Mouse (Mus musculus) B cell, adult 62 days (primary cell): ENCODE data around the gene Fanci. TPM values are rescaled to one million over a fixed set of nuclear protein-coding genes. Genes with fewer than 3 reads are reported as not detected.

Source experiments
- total RNA-seq: library from RNA; stranded (reverse); gene quantifications from 4 replicates; pipeline ENCODE4 v1.2.4, GENCODE M21; 2023

The Fanci gene
- 2.6 to 6.2 TPM (median 3.0 TPM) in 4 replicates for total RNA-seq

DNA sequence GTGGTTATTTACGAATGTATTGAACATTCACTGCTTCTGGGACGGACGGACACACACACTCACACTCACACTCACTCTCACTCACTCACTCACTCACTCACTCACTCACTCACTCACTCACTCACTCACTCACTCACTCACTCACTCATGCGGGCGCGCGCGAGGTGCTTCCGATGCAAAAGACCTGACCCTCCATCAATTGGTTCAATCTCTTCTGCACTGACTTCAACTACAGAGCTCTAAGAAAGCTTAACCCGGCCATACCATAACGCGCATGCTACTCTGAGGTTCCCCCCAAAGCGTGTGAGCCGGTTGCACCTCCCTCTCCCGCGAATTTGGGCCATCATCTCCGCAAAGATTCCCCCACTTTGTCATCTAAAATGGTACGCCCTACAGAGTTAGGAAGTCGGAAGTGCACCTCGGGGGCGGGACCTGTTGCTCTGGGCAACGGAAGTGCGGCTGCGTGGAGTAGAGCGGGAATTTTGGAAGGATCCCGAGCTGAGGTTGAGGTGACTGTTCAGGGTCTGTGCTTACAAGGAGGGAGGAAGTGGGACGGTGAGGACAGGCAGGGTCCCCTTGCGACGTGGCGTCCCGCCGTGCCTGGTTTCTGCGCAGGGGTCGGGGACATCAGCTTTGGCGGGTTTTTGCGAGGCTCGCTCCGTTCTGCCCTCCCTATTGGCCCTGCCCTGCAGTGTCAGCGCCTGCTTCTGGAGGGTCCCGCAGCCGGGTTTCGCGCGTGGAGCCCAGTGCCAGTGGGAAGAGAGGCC is at the start of gene Fanci:
TSS of gene Fanci (plus strand) at position 47 of the 767 bp plus-strand sequence.

GRCm38 (mm10) chr7:79386422-79387133 is 5.2 kb upstream of the Fanci start, which contains the start of gene Rlbp1:
Rlbp1 (minus strand) TSS chr7:79387048.

GRCm38 (mm10) chr7:79466053-79466901 is 74.5 kb downstream of the Fanci start, which contains the start of gene Polg:
Polg (minus strand) TSS chr7:79466362.

Other genes with a start within 250 kb of the Fanci start
- gene Mfge8, start 242.9 kb upstream of the Fanci start, total RNA-seq: 19.0 to 27.3 TPM (median 22.8 TPM) in 4 replicates
- 71.7 to 77.7 TPM (median 73.7 TPM) in 4 replicates for gene Abhd2, start 118.7 kb upstream of the Fanci start, total RNA-seq
- gene Rlbp1, start 4.9 kb upstream of the Fanci start, total RNA-seq: not detected in 4 replicates
- 161 to 172 TPM (median 167 TPM) in 4 replicates for gene Polg, start 74.4 kb downstream of the Fanci start, total RNA-seq
- not detected in 4 replicates for gene Rhcg, start 225.7 kb downstream of the Fanci start, total RNA-seq